Mouse (Mus musculus): Measurements from ENCODE around the gene Dmgdh.

Dmgdh gene

GRCm38 (mm10) chr13:93772279-93772636 is 98.0 kb downstream of the Dmgdh start:
- CTCF ChIA-PET: no interaction called here

GRCm38 (mm10) chr13:93772861-93773260 is 98.6 kb downstream of the Dmgdh start:
- CTCF ChIA-PET: no interaction called here

GRCm38 (mm10) chr13:93773704-93774315 is 99.6 kb downstream of the Dmgdh start:
- CTCF ChIA-PET: no interaction called here

DNA sequence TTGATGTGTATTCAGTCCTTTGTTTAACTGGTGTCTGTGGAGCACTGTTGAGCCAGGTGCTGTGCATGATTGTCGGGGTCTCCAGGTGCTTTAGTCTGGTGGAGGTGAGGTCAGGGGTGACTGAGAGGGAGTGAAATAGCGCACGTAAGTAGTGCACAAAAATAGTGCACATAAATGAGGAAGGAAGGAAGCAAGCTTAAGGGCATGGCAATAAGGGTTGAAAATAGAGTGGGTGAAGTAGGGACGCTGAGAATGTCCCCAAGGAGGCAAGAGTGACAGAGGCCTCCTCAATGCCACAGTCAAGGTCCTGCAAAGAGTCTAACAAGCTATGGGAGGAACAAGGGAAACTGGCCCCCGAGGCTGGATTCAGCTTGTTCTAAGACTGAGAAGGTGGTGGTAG is 108.6 kb downstream of the Dmgdh start:
- CTCF ChIA-PET: no interaction called here

DNA sequence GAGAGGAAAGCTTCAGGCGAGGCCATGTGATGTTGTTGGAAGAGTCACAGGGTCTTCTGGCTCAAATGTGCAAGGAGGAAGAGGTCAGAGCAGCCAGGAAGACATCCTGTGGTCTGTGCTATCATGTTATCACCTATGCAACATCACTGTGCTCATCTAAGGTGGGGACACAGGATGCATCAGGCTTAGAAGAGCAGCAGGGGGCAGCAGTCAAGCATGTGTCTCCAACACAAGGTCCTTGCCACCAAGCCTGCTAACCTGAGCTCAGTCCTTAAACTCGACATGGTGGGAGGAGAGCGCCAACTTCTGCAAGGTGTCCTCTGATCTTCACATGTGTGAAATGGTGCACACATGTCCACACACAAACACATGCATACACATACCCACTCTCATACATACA is 111.1 kb downstream of the Dmgdh start:
- CTCF ChIA-PET: no interaction called here

DNA sequence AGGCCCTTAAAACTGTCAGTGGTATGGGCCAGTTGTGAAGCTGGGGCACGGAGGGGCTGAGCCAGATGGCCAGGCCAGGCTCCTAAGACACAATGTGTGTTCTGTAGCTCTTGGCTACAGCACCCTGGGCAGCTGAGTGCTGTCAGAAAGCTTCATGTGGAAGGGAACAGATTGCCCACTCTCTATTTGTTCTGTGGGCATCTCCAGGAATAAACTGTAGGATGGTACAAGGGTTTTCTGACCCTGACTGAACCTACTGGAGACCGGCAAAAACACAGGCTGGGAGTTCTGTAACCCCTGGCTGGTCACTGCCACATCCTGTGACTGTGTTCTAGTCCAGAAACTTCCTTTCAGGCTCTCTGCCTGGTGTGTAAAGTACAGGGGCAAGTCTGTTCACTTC is 111.8 kb downstream of the Dmgdh start:
- CTCF ChIA-PET: no interaction called here

DNA sequence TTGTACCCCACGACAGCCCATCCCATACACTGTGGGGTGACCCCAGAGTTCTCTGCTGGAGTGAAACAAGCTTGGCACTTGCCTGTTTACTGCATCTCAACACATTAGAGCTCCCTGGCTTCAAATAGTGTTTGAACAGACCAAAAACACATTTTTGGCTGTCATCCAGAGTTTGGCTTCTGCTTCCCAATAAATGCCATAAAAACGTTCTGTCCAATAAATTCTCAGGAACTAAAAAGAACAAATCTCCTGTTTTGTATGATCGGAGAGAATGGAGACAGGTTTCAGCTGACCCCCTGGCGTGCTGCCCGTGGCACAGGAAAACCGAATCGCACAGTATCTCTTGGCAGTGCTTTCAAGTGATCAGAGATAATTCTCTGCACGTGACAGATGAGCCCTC is 113.4 kb downstream of the Dmgdh start:
- CTCF ChIA-PET: no interaction called here

DNA sequence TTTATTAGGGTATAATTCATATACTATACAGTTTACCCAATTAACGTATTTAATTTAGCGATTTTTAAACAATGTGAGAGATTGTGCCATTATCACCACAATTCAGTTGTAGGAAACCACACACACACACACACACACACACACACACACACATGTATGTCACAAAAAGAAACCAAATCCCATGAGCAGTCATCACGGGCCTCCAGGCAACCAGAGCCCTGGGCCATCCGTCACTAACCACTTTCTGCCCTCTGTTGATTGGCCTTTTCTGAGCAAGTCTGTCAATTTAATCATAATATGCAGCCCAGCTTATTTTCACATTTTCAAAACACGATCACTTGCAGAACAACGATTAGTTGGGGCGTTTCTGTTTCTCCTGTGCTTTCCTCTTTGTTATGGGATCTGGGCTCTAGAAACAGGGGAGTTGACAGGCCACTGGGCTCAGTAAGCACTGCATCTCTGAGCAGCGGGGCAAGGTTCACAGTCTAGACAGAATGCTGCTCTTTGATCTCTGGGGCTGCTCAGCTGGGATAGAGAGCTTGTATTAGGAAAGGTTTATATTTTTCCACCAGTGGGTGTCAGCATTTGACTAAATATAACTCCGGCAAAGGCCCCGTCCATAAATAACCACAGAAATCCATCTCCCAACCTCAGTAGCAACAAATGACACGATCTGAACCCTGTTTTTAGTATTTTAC is 118.9 kb downstream of the Dmgdh start:
- CTCF ChIA-PET: no interaction called here

- CTCF ChIA-PET: no interaction called here
These were observed 119.5 kb downstream of the Dmgdh start for GRCm38 (mm10) chr13:93793643-93794182.

- CTCF ChIA-PET: no interaction called here
These were observed 122.9 kb downstream of the Dmgdh start for GRCm38 (mm10) chr13:93797011-93797600.

All from spleen, embryonic (tissue).